Comparison of ENCODE assay signal across 9 mouse cellular contexts in genomic region chr15:78712335-78713258, GRCm38 (mm10). TPM values are rescaled to one million over a fixed set of nuclear protein-coding genes. Genes with fewer than 3 reads are reported as not detected.
DNase-seq lines count a peak whose midpoint lies in the region; ATAC-seq lines count a peak whose summit lies in the region.
"Had no signal": no experiment of that assay in that cellular context is flagged by ENCODE, and none has a peak within 500 bp of the region (broad histone marks: within the 10 kb centered on the region; RNA-seq: fewer than 3 reads in every experiment).

No protein-coding gene starts in this region.

- no peak for DNase-seq in liver, embryonic 11.5 days (ENCODE audit: low spot score)
- DNase-seq in liver (no peak), adipocyte (ENCODE audit: low spot score) (peak; percentile 8)
- DNase-seq in kidney, postnatal 25 days: peak; percentile 33 to 45
- peak; percentile 72 for DNase-seq in telencephalon, adult 2 months (ENCODE audit: low read depth, low spot score)
- no peak for DNase-seq in testis, postnatal 14 days (ENCODE audit: low spot score)

- peaks cover 81% of the 10 kb centered on the region for H3K27me3 ChIP-seq in liver, embryonic 11.5 days (replicated peaks; ENCODE audit: control insufficient read depth, insufficient read depth, low read length)
- H3K27me3 ChIP-seq in midbrain, embryonic 13.5 days: peaks cover 77% of the 10 kb centered on the region

- no peak for ATAC-seq in liver, embryonic 11.5 days (replicated peaks; ENCODE audit: low FRiP score)
- peak; percentile 28 for ATAC-seq in frontal cortex, adult (ENCODE audit: low TSS enrichment)
- ATAC-seq in midbrain, embryonic 13.5 days: peak; percentile 29

- no peaks in the 10 kb centered on the region for H3K9me3 ChIP-seq in liver, embryonic 11.5 days (ENCODE audit: control insufficient read depth, low read length)
- no peaks in the 10 kb centered on the region for H3K9me3 ChIP-seq in midbrain, embryonic 13.5 days
- H3K9me3 ChIP-seq: megakaryocyte, embryonic 14.5 days had no signal

- no peak overlapping the region; the same call in 1 of the 2 replicates for H3K4me3 ChIP-seq in liver, embryonic 11.5 days (ENCODE audit: low read depth, low read length)
- H3K4me3 ChIP-seq in midbrain, embryonic 13.5 days (replicated peaks): peak overlapping the region; percentile 34
- H3K4me3 ChIP-seq: megakaryocyte, embryonic 14.5 days had no signal

- no peak overlapping the region for H3K27ac ChIP-seq in liver, embryonic 11.5 days (ENCODE audit: low read depth, low read length)
- peak overlapping the region; percentile 56; the same call in 1 of the 2 replicates for H3K27ac ChIP-seq in midbrain, embryonic 13.5 days

- H3K9ac ChIP-seq in liver, embryonic 11.5 days (ENCODE audit: low read depth, low read length): no peak overlapping the region
- peak overlapping the region; percentile 42 for H3K9ac ChIP-seq in midbrain, embryonic 13.5 days (replicated peaks)

- WGBS in liver, embryonic 11.5 days: 8% methylated on average over 53 of the region's 53 CpGs
- WGBS in midbrain, embryonic 13.5 days: 9% methylated on average over 53 of the region's 53 CpGs

- H3K4me1 ChIP-seq in liver, embryonic 11.5 days (replicated peaks; ENCODE audit: control insufficient read depth, insufficient read depth, low read length): 0 out of 2 replicates have a peak, but pooled peaks cover 5% of the 10 kb centered on the region
- peaks cover 71% of the 10 kb centered on the region for H3K4me1 ChIP-seq in midbrain, embryonic 13.5 days (replicated peaks)

- no peaks in the 10 kb centered on the region for H3K36me3 ChIP-seq in liver, embryonic 11.5 days (ENCODE audit: control insufficient read depth, insufficient read depth, low read length)
- no peaks in the 10 kb centered on the region for H3K36me3 ChIP-seq in midbrain, embryonic 13.5 days

- H3K4me2 ChIP-seq in liver, embryonic 11.5 days: peak overlapping the region; percentile 48
- peak overlapping the region; percentile 57 for H3K4me2 ChIP-seq in midbrain, embryonic 13.5 days (replicated peaks)

RNA-seq across cellular contexts. Expression of gene Elfn2, which starts 6.0 kb away (rescaled TPM):
- not detected in 2 replicates for polyA plus RNA-seq in liver, embryonic 11.5 days (2014; fragmentation: Nextera tagmentation; extraction: Ambion mirVana)
- polyA plus RNA-seq in midbrain, embryonic 13.5 days (2015; fragmentation: Nextera tagmentation; extraction: Ambion mirVana): 3.0 and 3.3 TPM in 2 replicates

Comparison
In these comparisons a context has a peak if more than half of its experiments do, and no peak if none do; other contexts are left out.
1. DNase-seq: peak in adipocyte (single experiment), kidney, postnatal 25 days (2 of 2) and telencephalon, adult 2 months (single experiment); none in liver, embryonic 11.5 days (single experiment), liver (single experiment) and testis, postnatal 14 days (single experiment).